Mouse (Mus musculus) gastrocnemius, adult 2 months (tissue): Measurements from ENCODE around the gene Gm14496. TPM values are rescaled to one million over a fixed set of nuclear protein-coding genes. Genes with fewer than 3 reads are reported as not detected.
"Not testable (repeated sequence)": the region's sequence is repeated elsewhere in the genome, so short reads cannot be mapped to it uniquely, and the experiment has no call there.

Experiments
- DNase-seq: peaks from one replicate; pipeline ENCODE4 v3.0.0; 2022
- H3K27ac ChIP-seq: fragments of 200-600 bp; 2 replicates; pipeline ENCODE4 v1.8.1; 2022; ENCODE audit warnings: mild to moderate bottlenecking
- H3K4me3 ChIP-seq: fragments of 200-600 bp; 2 replicates; pipeline ENCODE4 v1.8.1; 2022; ENCODE audit warnings: mild to moderate bottlenecking, moderate library complexity
- CTCF ChIP-seq: fragments of 200-600 bp; IDR thresholded peaks from 2 replicates; pipeline ENCODE4 v1.8.1; 2022; ENCODE audit warnings: antibody characterized with exemption, mild to moderate bottlenecking, moderate library complexity
- intact Hi-C: fragments of 180-260 bp; cut with DNase I; formaldehyde crosslinking; loops from one replicate; pipeline ENCODE4 v1.15.1; 2025
- long read RNA-seq, 2 experiments: library from polyadenylated mRNA; stranded (forward); transcript quantifications; one replicate each; pipeline ENCODE4 v2.0.0; 2021
- total RNA-seq, 2 experiments: library from RNA; stranded (reverse); gene quantifications; 2 replicates each; pipeline ENCODE4 v1.2.3; 2021

Gm14496 gene
- not detected for total RNA-seq
- long read RNA-seq, experiment 1, result 0 reads
- long read RNA-seq, experiment 2, result 0 reads

GRCm38 (mm10) chr2:181990829-181991228, at the start of gene Gm14496:
Gene Gm14496 (plus strand): TSS chr2:181991129.
- intact Hi-C loops, result no loop called here
- no peak for TF ChIP-seq CTCF

GRCm38 (mm10) chr2:181952747-181953680, 37.9 kb upstream of the Gm14496 start:
- intact Hi-C loops, H3K27ac ChIP-seq, DNase-seq, H3K4me3 ChIP-seq: not testable (repeated sequence)

More at GRCm38 (mm10) chr2:181990829-181991228, at the start of gene Gm14496:
- no peak within 1 kb of the TSS for H3K4me3 ChIP-seq
- DNase-seq, result no peak
- H3K27ac ChIP-seq, result no peak within 1 kb of the TSS

GRCm38 (mm10) chr2:181968395-181968794, 22.5 kb upstream of the Gm14496 start:
- intact Hi-C loops, result no loop called here
- TF ChIP-seq CTCF, result no peak
- DNase-seq, result no peak
- H3K27ac ChIP-seq, result no peak overlapping the region
- no peak overlapping the region for H3K4me3 ChIP-seq

DNA sequence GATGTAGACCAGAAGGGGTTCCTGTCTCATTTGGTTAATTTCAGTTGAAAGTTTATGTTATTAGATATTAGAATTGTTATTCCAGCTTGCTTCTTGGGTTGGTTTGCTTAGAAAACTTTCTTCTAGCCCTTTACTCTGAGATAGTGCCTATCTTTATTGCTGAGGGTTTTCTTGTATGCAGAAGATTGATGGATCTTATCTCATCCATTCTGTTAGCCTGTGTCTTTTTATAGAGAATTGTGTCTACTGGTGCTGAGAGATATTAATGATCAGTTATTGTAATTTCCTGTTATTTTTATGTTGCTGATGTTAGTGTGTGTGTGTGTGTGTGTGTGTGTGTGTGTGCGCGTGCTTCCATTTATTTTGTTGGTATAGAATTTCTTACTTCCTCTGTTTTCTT, 21.7 kb upstream of the Gm14496 start:
- TF ChIP-seq CTCF, result no peak
- H3K27ac ChIP-seq, result no peak overlapping the region
- intact Hi-C loops, result no loop called here
- DNase-seq, result no peak
- no peak overlapping the region for H3K4me3 ChIP-seq

DNA sequence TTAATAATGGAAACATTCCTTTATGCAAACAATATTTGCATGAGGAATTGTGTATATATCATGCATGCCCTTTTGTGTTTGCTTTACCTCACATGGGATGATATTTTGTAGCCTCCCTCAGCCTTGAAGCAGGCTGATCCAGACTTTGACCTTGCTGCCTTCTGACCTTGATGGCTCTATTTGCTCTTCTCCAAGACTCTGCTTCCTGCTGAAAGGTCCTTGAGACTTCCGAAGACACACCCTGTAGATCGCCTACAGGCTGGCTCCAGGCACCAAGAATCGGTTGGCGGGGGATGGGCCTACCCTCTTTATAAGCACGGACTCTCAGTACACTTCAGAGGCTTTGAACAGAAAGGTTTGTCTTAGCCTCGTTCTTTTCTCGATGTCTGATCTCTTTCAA, 9.0 kb upstream of the Gm14496 start:
- intact Hi-C loops, DNase-seq, H3K27ac ChIP-seq, H3K4me3 ChIP-seq: not testable (repeated sequence)

Other genes starting within 250 kb of the Gm14496 start
- not detected for gene Myt1, start 227.8 kb upstream of the Gm14496 start, total RNA-seq
- 10 to 100 TPM; 37.2 to 47.1 TPM for gene Pcmtd2, start 153.3 kb upstream of the Gm14496 start, total RNA-seq
- 10 to 100 TPM in 1 of 2 experiments, 1 to 10 TPM in 1; 9.4 to 10.0 TPM for gene Polr3k, start 126.8 kb upstream of the Gm14496 start, total RNA-seq